Mouse (Mus musculus) E14TG2a.4 (cell line): ENCODE data around the gene Ficd.

Source experiments
- CTCF ChIP-seq: conservative IDR thresholded peaks from 2 replicates; pipeline ENCODE4 v1.5.1; 2014; ENCODE audit warnings: low read length
- NANOG ChIP-seq: IDR thresholded peaks from 2 replicates; pipeline ENCODE4 v1.6.1; 2014; ENCODE audit warnings: borderline replicate concordance, low read length, mixed read lengths
- POU5F1 ChIP-seq: IDR thresholded peaks from 2 replicates; pipeline ENCODE4 v1.6.1; 2014; ENCODE audit warnings: low read length, borderline replicate concordance

DNA sequence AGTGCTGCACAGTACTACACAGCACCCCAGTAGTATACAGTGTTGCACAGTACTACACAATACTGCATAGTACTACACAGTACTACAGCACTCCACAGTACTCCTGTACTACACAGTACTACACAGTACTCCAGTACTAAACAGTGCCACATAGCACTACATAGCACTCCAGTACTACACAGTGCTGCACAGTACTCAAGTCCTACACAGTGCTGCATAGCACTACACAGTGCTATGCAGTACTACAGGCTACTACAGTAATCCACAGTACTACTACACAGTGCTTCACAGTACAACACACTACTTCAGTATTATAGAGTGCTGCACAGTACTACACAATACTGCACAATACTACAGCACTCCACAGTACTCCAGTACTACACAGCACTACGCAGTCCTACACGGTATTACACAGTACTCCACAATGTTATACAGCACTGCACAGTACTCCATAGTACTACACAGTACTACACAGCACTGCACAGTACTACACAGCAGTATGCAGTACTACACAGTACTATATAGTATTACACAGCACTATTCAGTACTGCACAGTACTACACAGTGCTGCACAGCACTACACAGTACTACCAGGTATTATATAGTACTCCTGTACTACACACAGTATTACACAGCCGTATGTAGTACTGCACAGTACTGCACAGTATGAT is 44.6 kb downstream of the Ficd start:
- TF ChIP-seq CTCF (no peak), POU5F1 (no peak), NANOG (no peak)
